Mouse (Mus musculus) hindbrain, embryonic 11.5 days (tissue): ENCODE data around the gene Wdr62. TPM values are rescaled to one million over a fixed set of nuclear protein-coding genes. Genes with fewer than 3 reads are reported as not detected.

Source experiments
- ATAC-seq: fragments of 200-750 bp; cut with Nextera tagmentation; 2 replicates; pipeline ENCODE4 v1.8.0; 2017; ENCODE audit warnings: mild to moderate bottlenecking, moderate TSS enrichment, moderate library complexity; ENCODE audit not compliant: low FRiP score
- DNase-seq: peaks from one replicate; pipeline ENCODE4 v3.0.0-alpha.2; 2015; ENCODE audit warnings: low spot score
- H3K27ac ChIP-seq: fragments of 300-500 bp; sonication (generic); 2 replicates; pipeline ENCODE4 v1.5.1; 2014; ENCODE audit warnings: mild to moderate bottlenecking, low read depth, low read length
- H3K27me3 ChIP-seq: fragments of 300-500 bp; sonication (generic); 2 replicates; pipeline ENCODE4 v1.6.1; 2014; ENCODE audit warnings: mild to moderate bottlenecking, low read length, moderate library complexity, mixed read lengths; ENCODE audit not compliant: control insufficient read depth, insufficient read depth
- H3K36me3 ChIP-seq: fragments of 300-500 bp; sonication (generic); 2 replicates; pipeline ENCODE4 v1.6.1; 2014; ENCODE audit warnings: mild to moderate bottlenecking, low read length, moderate library complexity, mixed read lengths; ENCODE audit not compliant: control insufficient read depth, insufficient read depth
- H3K4me1 ChIP-seq: fragments of 300-500 bp; sonication (generic); replicated peaks from 2 replicates; pipeline ENCODE4 v1.6.1; 2014; ENCODE audit warnings: low read length, mixed read lengths; ENCODE audit not compliant: control insufficient read depth, insufficient read depth
- H3K4me2 ChIP-seq: fragments of 300-500 bp; sonication (generic); replicated peaks from 2 replicates; pipeline ENCODE4 v1.6.1; 2014; ENCODE audit warnings: mild to moderate bottlenecking, low read depth, low read length
- H3K4me3 ChIP-seq: fragments of 300-500 bp; sonication (generic); 2 replicates; pipeline ENCODE4 v1.5.1; 2014; ENCODE audit warnings: low read depth, low read length
- H3K9ac ChIP-seq: fragments of 300-500 bp; sonication (generic); 2 replicates; pipeline ENCODE4 v1.6.1; 2014; ENCODE audit warnings: low read depth, low read length
- H3K9me3 ChIP-seq: fragments of 300-500 bp; sonication (generic); 2 replicates; pipeline ENCODE4 v1.6.1; 2016; ENCODE audit warnings: low read length; ENCODE audit not compliant: control insufficient read depth
- WGBS: fragments of 180-500 bp; shearing (Covaris S2); extraction: QIAGEN DNeasy Blood & Tissue Kit; methylation state at CpG from one replicate; pipeline ENCODE4 v1.1.7; 2014; 5-methylcytosine and 5-hydroxymethylcytosine counted together
- polyA plus RNA-seq: library from polyadenylated mRNA; unstranded; fragments of >200 nt; fragmentation: Nextera tagmentation; extraction: Ambion mirVana; gene quantifications from 2 replicates; pipeline ENCODE4 v1.2.1, GENCODE M21; 2014

Gene Wdr62
- polyA plus RNA-seq, 1 experiment from 2014 or later = 5.9 TPM

DNA sequence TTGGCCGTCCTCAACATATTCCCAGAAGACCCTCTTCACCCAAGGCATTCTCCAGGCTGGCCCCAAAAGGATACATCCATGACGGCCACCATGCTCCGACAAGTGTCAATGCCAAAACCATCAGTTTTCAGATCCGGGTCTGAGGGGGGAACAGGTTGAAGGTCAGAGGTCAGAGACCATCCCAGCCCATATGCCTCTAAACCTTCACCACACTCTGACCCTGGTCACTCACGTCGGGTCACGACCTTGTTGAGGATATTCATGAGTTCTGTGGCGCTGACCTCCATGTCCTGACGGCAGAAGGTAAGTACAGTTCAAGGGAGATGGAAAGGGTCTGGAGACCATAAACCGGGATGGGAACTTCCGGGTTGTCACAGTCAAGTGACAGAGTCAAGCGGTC lies 88.1 kb downstream of the Wdr62 start:
- no peak overlapping the region for H3K4me3 ChIP-seq
- H3K27ac ChIP-seq = no peak overlapping the region
- no peak overlapping the region for H3K9ac ChIP-seq
- 92% methylated on average over 12 of the region's 12 CpGs for WGBS
- no peaks in the 10 kb centered on the region for H3K9me3 ChIP-seq
- H3K36me3 ChIP-seq = peaks cover 4% of the 10 kb centered on the region; the same call in 1 of the 2 replicates
- 0 out of 2 replicates have a peak, but pooled peaks cover 2% of the 10 kb centered on the region for H3K4me1 ChIP-seq
- H3K27me3 ChIP-seq = no peaks in the 10 kb centered on the region
- ATAC-seq (no peak), DNase-seq (no peak)
- H3K4me2 ChIP-seq = no peak overlapping the region

Other genes with a start within 250 kb of the Wdr62 start
- gene Zfp14, start 229.0 kb downstream of the Wdr62 start, polyA plus RNA-seq = 5.6 and 7.6 TPM in 2 replicates
- 8.3 and 8.6 TPM in 2 replicates for gene Zfp82, start 207.5 kb downstream of the Wdr62 start, polyA plus RNA-seq
- 0.89 and 1.7 TPM in 2 replicates for gene Gm26920, start 190.0 kb downstream of the Wdr62 start, polyA plus RNA-seq
- gene Zfp566, start 189.9 kb downstream of the Wdr62 start, polyA plus RNA-seq = 14.6 and 15.6 TPM in 2 replicates
- gene Zfp260, start 185.6 kb downstream of the Wdr62 start, polyA plus RNA-seq = 128 and 132 TPM in 2 replicates
- gene Zfp382, start 158.5 kb downstream of the Wdr62 start, polyA plus RNA-seq = 5.8 and 7.6 TPM in 2 replicates
- 16.3 and 26.1 TPM in 2 replicates for gene Zfp146, start 110.7 kb downstream of the Wdr62 start, polyA plus RNA-seq
- gene Cox7a1, start 96.3 kb downstream of the Wdr62 start, polyA plus RNA-seq = 4.3 and 4.5 TPM in 2 replicates
- 56.3 and 64.0 TPM in 2 replicates for gene Capns1, start 81.6 kb downstream of the Wdr62 start, polyA plus RNA-seq
- gene Polr2i, start 48.5 kb downstream of the Wdr62 start, polyA plus RNA-seq = 171 and 176 TPM in 2 replicates
- gene Tbcb, start 48.1 kb downstream of the Wdr62 start, polyA plus RNA-seq = 278 and 293 TPM in 2 replicates
- gene Ovol3, start 44.7 kb downstream of the Wdr62 start, polyA plus RNA-seq = not detected in 2 replicates
- 0.25 and 0.32 TPM in 2 replicates for gene Thap8, start 325 bp downstream of the Wdr62 start, polyA plus RNA-seq
- 66.7 and 78.4 TPM in 2 replicates for gene Clip3, start 11.3 kb upstream of the Wdr62 start, polyA plus RNA-seq
- 82.1 and 85.2 TPM in 2 replicates for gene Alkbh6, start 28.3 kb upstream of the Wdr62 start, polyA plus RNA-seq
- 17.4 and 18.7 TPM in 2 replicates for gene Syne4, start 34.4 kb upstream of the Wdr62 start, polyA plus RNA-seq
- 1.4 and 3.3 TPM in 2 replicates for gene E130208F15Rik, start 41.3 kb upstream of the Wdr62 start, polyA plus RNA-seq
- gene Sdhaf1, start 43.5 kb upstream of the Wdr62 start, polyA plus RNA-seq = 20.9 and 23.2 TPM in 2 replicates
- gene Lrfn3, start 82.4 kb upstream of the Wdr62 start, polyA plus RNA-seq = 5.3 and 6.8 TPM in 2 replicates
- gene Tyrobp, start 133.3 kb upstream of the Wdr62 start, polyA plus RNA-seq = 19.3 and 23.1 TPM in 2 replicates
- 0.39 and 0.62 TPM in 2 replicates for gene Hcst, start 139.4 kb upstream of the Wdr62 start, polyA plus RNA-seq
- 1.5 and 1.8 TPM in 2 replicates for gene Nfkbid, start 141.3 kb upstream of the Wdr62 start, polyA plus RNA-seq
- 165 and 169 TPM in 2 replicates for gene Aplp1, start 165.1 kb upstream of the Wdr62 start, polyA plus RNA-seq
- 18.6 and 25.8 TPM in 2 replicates for gene Kirrel2, start 177.3 kb upstream of the Wdr62 start, polyA plus RNA-seq
- 3.3 and 4.5 TPM in 2 replicates for gene Nphs1, start 177.9 kb upstream of the Wdr62 start, polyA plus RNA-seq
- gene Prodh2, start 213.2 kb upstream of the Wdr62 start, polyA plus RNA-seq = not detected in 2 replicates